Mouse (Mus musculus) neural tube, embryonic 11.5 days (tissue): Measurements from ENCODE around the gene Cand2. TPM values are rescaled to one million over a fixed set of nuclear protein-coding genes. Genes with fewer than 3 reads are reported as not detected.
"Not testable (repeated sequence)": the region's sequence is repeated elsewhere in the genome, so short reads cannot be mapped to it uniquely, and the experiment has no call there.

Experiments used
- ATAC-seq: fragments of 200-750 bp; cut with Nextera tagmentation; 2 replicates; pipeline ENCODE4 v1.8.0; 2017; ENCODE audit warnings: moderate number of reproducible peaks, mild to moderate bottlenecking, moderate TSS enrichment, moderate library complexity; ENCODE audit not compliant: insufficient read depth, low FRiP score, low TSS enrichment
- DNase-seq: peaks from one replicate; pipeline ENCODE4 v3.0.0-alpha.2; 2015; ENCODE audit warnings: low spot score
- H3K27ac ChIP-seq: fragments of 300-500 bp; sonication (generic); 2 replicates; pipeline ENCODE4 v1.5.1; 2014; ENCODE audit warnings: low read depth, mild to moderate bottlenecking, low read length
- H3K27me3 ChIP-seq: fragments of 300-500 bp; sonication (generic); 2 replicates; pipeline ENCODE4 v1.6.1; 2014; ENCODE audit warnings: mild to moderate bottlenecking, low read length, mixed read lengths; ENCODE audit not compliant: control insufficient read depth, insufficient read depth
- H3K36me3 ChIP-seq: fragments of 300-500 bp; sonication (generic); 2 replicates; pipeline ENCODE4 v1.6.1; 2014; ENCODE audit warnings: mild to moderate bottlenecking, low read length, moderate library complexity, mixed read lengths; ENCODE audit not compliant: control insufficient read depth, insufficient read depth
- H3K4me1 ChIP-seq: fragments of 300-500 bp; sonication (generic); 2 replicates; pipeline ENCODE4 v1.6.1; 2014; ENCODE audit warnings: low read length, mixed read lengths; ENCODE audit not compliant: control insufficient read depth, insufficient read depth
- H3K4me2 ChIP-seq: fragments of 300-500 bp; sonication (generic); 2 replicates; pipeline ENCODE4 v1.6.1; 2014; ENCODE audit warnings: low read depth, mild to moderate bottlenecking, moderate library complexity
- H3K4me3 ChIP-seq: fragments of 300-500 bp; sonication (generic); 2 replicates; pipeline ENCODE4 v1.5.1; 2014; ENCODE audit warnings: low read depth, low read length
- H3K9ac ChIP-seq: fragments of 300-500 bp; sonication (generic); 2 replicates; pipeline ENCODE4 v1.6.1; 2014; ENCODE audit warnings: mild to moderate bottlenecking, low read length
- H3K9me3 ChIP-seq: fragments of 300-500 bp; sonication (generic); 2 replicates; pipeline ENCODE4 v1.6.1; 2016; ENCODE audit warnings: low read length; ENCODE audit not compliant: control insufficient read depth
- WGBS: fragments of 180-500 bp; shearing (Covaris S2); extraction: QIAGEN DNeasy Blood & Tissue Kit; methylation state at CpG from one replicate; pipeline ENCODE4 v1.1.7; 2014; 5-methylcytosine and 5-hydroxymethylcytosine counted together
- polyA plus RNA-seq: library from polyadenylated mRNA; unstranded; fragments of >200 nt; fragmentation: Nextera tagmentation; extraction: Ambion mirVana; gene quantifications from 2 replicates; pipeline ENCODE4 v1.2.1, GENCODE M21; 2014

Cand2 gene
- polyA plus RNA-seq, 1 experiment from 2014 or later: 37.7 TPM

GRCm38 (mm10) chr6:115808488-115809231 lies 34.3 kb downstream of the Cand2 start, which contains the start of gene Rpl32:
Gene Rpl32, minus strand, starts transcription at chr6:115808747.
- peak; percentile 82 for ATAC-seq
- WGBS: under 1% methylated on average over 47 of the region's 47 CpGs
- peak within 1 kb of the TSS; percentile 83 for H3K4me2 ChIP-seq

DNA sequence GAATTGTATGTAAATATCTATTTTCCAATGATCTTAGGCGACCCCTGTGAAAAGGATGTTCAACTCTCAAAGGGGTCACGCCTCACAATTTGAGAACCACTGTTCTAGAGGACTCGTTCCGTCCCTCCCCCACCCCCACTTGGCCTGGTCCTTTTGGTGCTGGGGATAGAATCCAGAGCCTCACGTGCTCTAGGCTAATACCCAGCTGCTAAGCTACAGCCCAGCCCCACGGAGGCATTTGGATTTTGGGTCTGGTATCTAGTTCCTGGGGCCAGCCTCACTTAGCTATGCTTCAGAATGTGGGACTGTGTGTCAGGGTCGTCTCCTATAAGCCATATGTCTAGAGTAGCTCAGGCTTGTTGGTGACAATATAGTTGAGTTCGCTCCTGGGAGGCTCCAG lies 37.3 kb downstream of the Cand2 start:
- DNase-seq (peak; percentile 6), ATAC-seq (no peak)
- WGBS: 76% methylated on average over 8 of the region's 8 CpGs
- Histone ChIP-seq H3K9ac (no peak overlapping the region), H3K4me3 (no peak overlapping the region), H3K4me1 (peaks cover 9% of the 10 kb centered on the region), H3K27me3 (no peaks in the 10 kb centered on the region), H3K9me3 (no peaks in the 10 kb centered on the region), H3K4me2 (no peak overlapping the region), H3K27ac (no peak overlapping the region), H3K36me3 (peaks cover 2% of the 10 kb centered on the region)

More at GRCm38 (mm10) chr6:115808488-115809231, 34.3 kb downstream of the Cand2 start, which contains the start of gene Rpl32:
- peak within 1 kb of the TSS; percentile 63 for H3K4me3 ChIP-seq
- H3K9me3 ChIP-seq: no peaks in the 10 kb centered on the region
- H3K27ac ChIP-seq: peak within 1 kb of the TSS; percentile 94
- DNase-seq: peak; percentile 90
- no peaks in the 10 kb centered on the region for H3K27me3 ChIP-seq
- H3K9ac ChIP-seq: peak within 1 kb of the TSS; percentile 85
- peaks cover 15% of the 10 kb centered on the region for H3K36me3 ChIP-seq
- H3K4me1 ChIP-seq: peaks cover 15% of the 10 kb centered on the region

- H3K4me3 ChIP-seq: no peak overlapping the region
- 34% methylated on average over 4 of the region's 4 CpGs for WGBS
- H3K9me3 ChIP-seq: no peaks in the 10 kb centered on the region
Observed at GRCm38 (mm10) chr6:115814104-115814503, 39.8 kb downstream of the Cand2 start.

DNA sequence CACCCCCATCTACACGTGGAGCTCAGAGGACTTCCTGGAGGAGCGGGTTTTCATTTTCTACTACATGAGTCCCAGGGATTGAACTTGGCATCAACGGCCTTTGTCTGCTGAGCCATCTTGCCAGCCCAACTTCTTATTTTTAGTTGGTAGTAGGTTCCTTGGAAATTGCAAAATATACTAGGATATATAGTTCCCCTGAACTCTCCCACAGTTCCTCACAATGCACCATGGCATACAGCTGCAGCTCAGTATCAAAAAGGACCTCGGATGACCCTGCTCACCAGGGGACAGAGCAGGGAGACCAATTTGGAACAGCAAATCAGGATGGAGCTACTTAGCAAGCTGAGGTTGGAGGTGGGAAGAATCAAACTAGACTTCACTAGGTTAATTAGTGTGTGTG lies 40.7 kb downstream of the Cand2 start:
- Histone ChIP-seq H3K4me1 (no peaks in the 10 kb centered on the region), H3K4me2 (no peak overlapping the region)
- 79% methylated on average over 4 of the region's 4 CpGs for WGBS

More at GRCm38 (mm10) chr6:115814104-115814503, 39.8 kb downstream of the Cand2 start:
- DNase-seq: peak; percentile 56
- ATAC-seq: 0 out of 2 replicates have a peak, but pooled peaks have one; percentile 45
- H3K4me1 ChIP-seq: no peaks in the 10 kb centered on the region
- no peak overlapping the region for H3K4me2 ChIP-seq
- H3K9ac ChIP-seq: no peak overlapping the region
- H3K27ac ChIP-seq: no peak overlapping the region
- no peaks in the 10 kb centered on the region for H3K27me3 ChIP-seq
- no peaks in the 10 kb centered on the region for H3K36me3 ChIP-seq

GRCm38 (mm10) chr6:115818129-115818528 lies 43.8 kb downstream of the Cand2 start:
- no peak for ATAC-seq
- WGBS: 73% methylated on average over 2 of the region's 2 CpGs
- Histone ChIP-seq H3K4me3 (no peak overlapping the region), H3K9me3 (no peaks in the 10 kb centered on the region), H3K4me1 (no peaks in the 10 kb centered on the region), H3K36me3 (no peaks in the 10 kb centered on the region), H3K4me2 (no peak overlapping the region), H3K27me3 (no peaks in the 10 kb centered on the region), H3K9ac (no peak overlapping the region), H3K27ac (no peak overlapping the region)
- DNase-seq: no peak

More for the DNA sequence above, 40.7 kb downstream of the Cand2 start:
- Histone ChIP-seq H3K9me3 (no peaks in the 10 kb centered on the region), H3K27me3 (no peaks in the 10 kb centered on the region), H3K4me3 (no peak overlapping the region), H3K9ac (no peak overlapping the region), H3K27ac (no peak overlapping the region), H3K36me3 (no peaks in the 10 kb centered on the region)
- DNase-seq (no peak), ATAC-seq (no peak)

- Histone ChIP-seq H3K27me3 (no peaks in the 10 kb centered on the region), H3K4me3 (no peak overlapping the region), H3K4me2 (no peak overlapping the region), H3K4me1 (no peaks in the 10 kb centered on the region), H3K9me3 (no peaks in the 10 kb centered on the region), H3K27ac (no peak overlapping the region), H3K9ac (no peak overlapping the region), H3K36me3 (no peaks in the 10 kb centered on the region)
- ATAC-seq: no peak
- DNase-seq: no peak
- 86% methylated on average over 8 of the region's 8 CpGs for WGBS
Observed at GRCm38 (mm10) chr6:115821216-115821993, 47.1 kb downstream of the Cand2 start.

DNA sequence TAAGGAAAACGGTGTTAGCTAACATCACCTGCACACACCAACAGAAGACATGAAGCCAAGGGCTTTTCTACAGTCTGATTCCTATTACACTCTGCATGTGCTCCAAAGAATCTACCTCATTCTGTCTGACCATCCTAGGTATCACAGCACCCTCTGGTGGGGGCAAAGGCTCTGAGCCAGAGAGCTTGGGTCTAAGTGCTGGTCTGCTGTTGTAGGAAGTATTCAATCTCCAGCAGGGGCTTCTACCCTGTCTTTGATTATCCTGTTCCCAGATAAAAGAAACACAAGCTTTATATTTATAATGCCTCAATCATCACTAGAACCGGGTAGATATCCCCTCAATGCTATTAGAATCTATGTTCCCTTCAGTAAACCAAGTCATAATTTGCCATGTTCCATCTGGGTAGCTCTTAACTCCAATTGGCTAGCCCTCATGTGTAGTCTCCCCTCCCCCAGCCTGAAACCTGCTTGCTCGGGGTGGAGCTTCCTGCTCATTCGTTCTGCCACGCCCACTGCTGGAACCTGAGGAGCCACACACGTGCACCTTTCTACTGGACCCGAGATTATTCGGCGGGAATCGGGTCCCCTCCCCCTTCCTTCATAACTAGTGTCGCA lies 49.6 kb downstream of the Cand2 start:
- not testable (repeated sequence) for H3K9ac ChIP-seq, H3K36me3 ChIP-seq, H3K9me3 ChIP-seq, H3K4me1 ChIP-seq, H3K27me3 ChIP-seq, H3K4me3 ChIP-seq, H3K27ac ChIP-seq
- 3% methylated on average over 4 of the region's 11 CpGs for WGBS
- ATAC-seq: peak; percentile 86
- peak overlapping the region; percentile 26 for H3K4me2 ChIP-seq
- peak; percentile 86 for DNase-seq

- Histone ChIP-seq H3K27ac (no peak overlapping the region), H3K27me3 (no peaks in the 10 kb centered on the region), H3K9ac (no peak overlapping the region), H3K4me1 (no peaks in the 10 kb centered on the region), H3K9me3 (no peaks in the 10 kb centered on the region), H3K4me2 (no peak overlapping the region), H3K36me3 (no peaks in the 10 kb centered on the region), H3K4me3 (no peak overlapping the region)
- ATAC-seq (no peak), DNase-seq (no peak)
- WGBS: 90% methylated on average over 6 of the region's 6 CpGs
Observed at GRCm38 (mm10) chr6:115830779-115831601, 56.7 kb downstream of the Cand2 start.
